Mouse (Mus musculus) layer of hippocampus, postnatal 36 days (tissue): ENCODE results near the gene Slc34a1. TPM values are rescaled to one million over a fixed set of nuclear protein-coding genes. Genes with fewer than 3 reads are reported as not detected.
"Not testable (repeated sequence)": the region's sequence is repeated elsewhere in the genome, so short reads cannot be mapped to it uniquely, and the experiment has no call there.

ENCODE experiments used
- DNase-seq, 2 experiments: peaks; one replicate each; pipeline ENCODE4 v3.0.0; 2022
- total RNA-seq, 2 experiments: library from RNA; stranded (reverse); gene quantifications; 2 replicates each; pipeline ENCODE4 v1.2.3; 2021

Gene Slc34a1
- total RNA-seq, 2 experiments from 2014 or later, result not detected

DNA sequence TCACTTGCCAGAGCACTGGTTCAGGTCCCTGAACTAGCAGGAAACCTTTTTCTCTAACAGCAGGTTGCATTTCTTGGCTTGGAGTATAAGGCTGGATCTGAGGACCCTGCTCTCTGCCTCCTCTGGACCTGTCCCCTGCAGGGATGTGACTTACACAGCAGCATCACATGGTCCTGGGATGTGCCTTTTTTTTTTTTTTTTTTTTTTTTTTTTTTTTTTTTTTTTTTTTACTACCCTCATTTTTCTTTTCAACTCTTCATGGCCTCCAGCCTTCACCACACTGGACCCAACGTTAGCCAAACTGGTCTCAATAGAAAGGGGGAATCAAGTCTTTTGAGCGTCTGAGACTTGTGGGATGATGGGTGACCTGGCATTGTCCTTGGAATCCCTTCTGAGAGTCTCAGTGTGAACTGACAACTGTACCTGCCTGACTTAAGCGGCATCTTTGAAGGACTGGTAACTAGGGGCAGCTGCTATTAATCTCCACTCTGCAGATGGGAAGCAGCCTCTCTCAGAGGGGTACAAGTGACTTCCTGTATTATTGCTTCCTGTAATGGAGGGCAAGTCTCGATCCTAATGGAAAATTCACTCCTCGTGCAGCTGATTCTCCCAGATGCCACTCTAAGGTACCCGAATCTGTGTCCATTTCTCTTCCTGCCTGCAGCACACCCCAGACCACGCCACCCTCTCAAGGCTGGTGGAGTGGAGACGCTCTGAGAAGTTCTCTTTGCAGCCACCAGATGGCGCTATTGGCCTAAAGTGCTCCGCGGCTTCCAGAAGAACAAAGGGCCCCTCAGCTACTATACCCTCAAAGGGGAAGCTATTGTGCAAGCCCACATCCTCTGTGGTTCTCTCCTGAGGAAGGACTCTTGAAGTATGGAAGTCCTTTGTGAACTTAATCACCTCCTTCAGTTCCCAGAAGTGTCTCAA is 7.1 kb downstream of the Slc34a1 start:
- peak; percentile 67 to 77 for DNase-seq

DNA sequence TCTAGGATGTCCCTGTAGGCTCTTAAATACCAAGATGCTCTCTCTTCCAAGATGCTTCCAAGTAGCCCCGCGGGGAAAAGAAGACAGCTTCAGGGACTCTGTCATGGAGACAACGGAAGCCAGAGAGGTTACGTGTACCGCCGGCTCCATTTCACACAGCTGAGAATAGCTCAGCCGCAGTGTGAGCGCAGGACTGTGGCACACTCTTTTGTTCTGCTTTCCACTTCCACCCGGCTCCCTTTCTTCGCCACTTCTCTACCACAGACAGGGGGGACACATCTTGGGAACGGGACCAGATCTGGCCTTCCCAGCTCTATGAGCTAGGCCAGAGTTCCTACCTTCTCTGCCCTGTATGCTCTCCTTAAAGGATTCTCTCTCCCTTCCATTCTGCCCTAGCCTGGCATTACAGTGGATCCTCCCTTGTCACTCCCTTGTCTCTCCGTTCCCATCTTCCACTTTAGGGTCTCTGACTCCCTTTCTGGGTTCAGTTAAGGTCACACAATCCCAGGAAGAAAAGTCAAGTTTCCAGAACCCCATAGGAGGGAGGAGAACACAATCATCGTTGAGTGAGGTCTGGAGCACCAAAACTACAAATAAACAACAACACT is 7.9 kb downstream of the Slc34a1 start:
- no peak for DNase-seq

DNA sequence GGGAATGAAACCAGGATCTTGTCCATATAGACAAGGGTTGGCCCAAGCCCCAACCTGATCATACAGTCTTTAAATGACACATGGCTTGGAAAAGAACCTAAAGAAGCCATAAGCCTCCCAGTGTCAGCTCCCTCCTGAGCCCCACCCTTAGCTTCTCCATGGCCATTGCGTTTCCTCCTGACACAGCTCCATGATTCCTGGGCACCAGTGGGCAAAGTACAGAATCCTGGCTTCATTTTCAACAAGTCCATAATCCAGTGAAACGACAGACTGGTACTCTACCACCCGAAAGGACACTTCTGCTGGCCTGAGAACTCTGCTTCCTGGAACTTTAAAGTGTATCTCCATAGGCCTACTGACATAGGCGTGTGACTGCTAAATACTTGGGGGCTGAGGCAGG is 9.4 kb downstream of the Slc34a1 start:
- no peak for DNase-seq

GRCm38 (mm10) chr13:55408546-55409120 is 10.6 kb downstream of the Slc34a1 start:
- DNase-seq, result no peak

GRCm38 (mm10) chr13:55411826-55412225 is 13.8 kb downstream of the Slc34a1 start:
- no peak for DNase-seq

GRCm38 (mm10) chr13:55412643-55413307 is 14.8 kb downstream of the Slc34a1 start:
- no peak for DNase-seq

DNA sequence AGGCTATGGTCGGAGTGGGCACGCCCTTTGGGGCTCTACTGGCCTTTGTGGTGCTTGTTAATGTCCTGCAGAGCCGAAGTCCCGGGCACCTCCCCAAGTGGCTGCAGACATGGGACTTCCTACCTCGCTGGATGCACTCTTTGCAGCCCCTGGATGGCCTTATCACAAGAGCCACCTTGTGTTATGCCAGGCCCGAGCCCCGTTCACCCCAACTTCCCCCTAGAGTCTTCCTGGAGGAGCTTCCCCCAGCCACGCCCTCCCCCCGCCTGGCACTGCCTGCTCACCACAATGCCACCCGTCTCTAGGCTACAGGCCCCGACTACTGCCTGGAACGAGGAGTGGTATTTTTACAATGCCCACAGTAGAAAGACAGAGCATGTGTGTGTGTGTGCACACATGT is 15.3 kb downstream of the Slc34a1 start:
- DNase-seq, result no peak

DNA sequence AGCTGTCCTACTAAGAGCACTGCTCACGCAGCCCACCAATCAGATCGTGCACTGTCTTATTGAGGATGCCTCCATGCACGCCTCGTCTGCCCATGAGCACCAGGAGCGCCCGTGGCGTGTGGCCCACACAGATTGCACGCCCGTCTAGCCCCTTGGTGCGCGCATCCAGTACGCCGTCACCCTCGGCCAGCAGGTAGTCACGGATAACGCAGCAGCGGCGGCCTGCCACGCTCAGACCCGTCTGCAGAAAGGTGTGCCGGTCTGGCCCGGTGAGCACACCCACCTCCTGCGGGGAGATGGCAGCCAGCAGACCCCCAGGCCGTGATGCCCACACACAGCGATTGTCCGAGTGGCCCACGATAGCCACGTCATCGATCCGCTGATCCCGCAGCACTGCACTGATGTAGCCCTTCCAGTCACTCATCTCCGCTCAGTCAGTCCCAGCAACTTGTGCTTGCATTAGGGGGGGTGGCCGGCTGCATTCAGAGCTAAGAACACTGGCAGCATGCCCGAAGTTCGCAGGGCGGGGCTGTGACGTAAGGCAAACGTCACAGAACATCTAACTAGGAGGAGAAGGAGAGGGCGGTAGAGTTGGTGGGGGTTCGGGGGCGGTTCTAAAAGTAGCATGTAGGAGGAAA is 16.9 kb downstream of the Slc34a1 start, which contains the start of gene Pfn3:
Pfn3 (minus strand) TSS at position 490 of the 638 bp plus-strand sequence.
- DNase-seq, result peak; percentile 60 to 61

DNA sequence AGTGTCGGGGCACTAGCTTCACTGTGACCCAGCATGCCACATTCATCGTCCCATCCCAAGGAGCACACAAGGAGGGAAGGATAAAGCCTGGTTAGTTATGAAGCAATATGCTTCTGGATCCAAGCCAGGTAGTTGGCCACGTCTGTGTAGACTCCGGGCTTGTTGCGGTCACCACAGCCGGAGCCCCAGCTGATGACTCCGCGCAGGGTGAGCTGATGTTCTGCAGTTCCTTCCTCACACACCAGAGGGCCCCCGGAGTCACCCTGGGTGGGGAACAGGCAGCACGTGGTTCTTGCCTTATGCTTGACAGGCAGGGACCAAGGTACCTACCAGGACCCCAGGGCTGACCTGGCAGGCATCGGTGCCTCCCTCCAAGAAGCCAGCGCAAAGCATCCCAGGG is 20.0 kb downstream of the Slc34a1 start:
- DNase-seq, result peak; percentile 81 to 84

DNA sequence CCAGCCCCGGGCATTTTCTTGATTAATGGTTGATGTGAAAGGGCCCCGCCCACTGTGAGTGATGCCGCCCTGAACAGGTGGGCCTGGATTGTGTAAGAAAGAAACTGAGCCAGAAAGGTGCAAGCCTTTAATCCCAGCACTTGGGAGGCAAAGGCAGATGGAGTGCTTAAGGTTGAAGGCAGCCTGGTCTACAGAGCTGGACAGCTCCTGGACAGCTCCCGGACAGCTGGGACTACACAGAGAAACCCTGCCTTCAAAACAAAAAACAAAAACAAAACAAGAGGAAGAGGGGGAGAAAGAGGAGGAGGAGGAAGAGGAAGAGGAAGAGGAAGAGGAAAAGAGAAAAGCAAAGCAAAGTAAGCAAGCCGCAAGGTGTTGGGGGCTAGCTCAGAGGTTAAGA is 21.2 kb downstream of the Slc34a1 start:
- no peak for DNase-seq

GRCm38 (mm10) chr13:55420018-55420932 is 22.3 kb downstream of the Slc34a1 start:
- no peak for DNase-seq

- DNase-seq, result peak; percentile 59 to 62
These were observed 23.2 kb downstream of the Slc34a1 start for GRCm38 (mm10) chr13:55420933-55421800.

- no peak for DNase-seq
These were observed 28.6 kb downstream of the Slc34a1 start, which contains the start of gene F12 for GRCm38 (mm10) chr13:55426613-55427012. F12 (minus strand) TSS chr13:55426793.

DNA sequence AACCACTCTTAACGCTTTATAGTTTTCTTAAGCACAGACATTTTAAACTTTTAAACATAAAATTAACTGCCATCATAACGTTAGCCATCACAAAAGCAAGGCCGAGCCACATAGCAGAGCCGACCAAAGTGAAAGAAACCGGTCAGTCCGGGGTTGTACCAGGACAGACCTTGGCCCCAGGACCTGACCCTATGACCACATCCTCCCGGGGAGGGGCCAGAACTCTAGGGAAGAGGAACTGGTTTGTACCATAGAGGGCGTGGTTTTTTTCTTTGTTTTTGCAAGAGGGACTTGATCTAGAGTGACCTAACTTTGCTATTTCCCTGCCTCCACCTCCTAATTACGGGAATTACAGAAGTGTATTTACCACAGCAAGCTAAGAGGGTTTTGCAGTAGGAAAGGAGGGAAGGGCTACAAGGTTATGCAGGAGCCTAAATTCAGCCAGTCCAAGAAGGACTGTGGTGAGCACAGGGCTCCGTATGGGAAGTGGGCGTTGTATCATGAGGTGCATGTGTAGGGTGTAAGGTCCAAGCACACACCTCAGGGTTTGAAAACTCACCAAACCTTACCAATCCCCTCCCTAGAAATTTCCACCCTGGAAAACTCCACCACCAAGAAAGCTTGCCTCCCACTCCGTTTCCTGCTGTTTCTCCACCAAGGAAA is 31.4 kb downstream of the Slc34a1 start:
- DNase-seq, result no peak

- DNase-seq, result no peak
These were observed 32.6 kb downstream of the Slc34a1 start for GRCm38 (mm10) chr13:55430566-55430965.

GRCm38 (mm10) chr13:55431889-55432685 is 34.1 kb downstream of the Slc34a1 start:
- DNase-seq, result no peak

- DNase-seq, result not testable (repeated sequence)
These were observed 39.2 kb downstream of the Slc34a1 start for GRCm38 (mm10) chr13:55437111-55437629.

GRCm38 (mm10) chr13:55443799-55444285 is 45.9 kb downstream of the Slc34a1 start:
- no peak for DNase-seq
